In genomic region chr1:58769136-58769535, GRCm38 (mm10) we compare ENCODE assay signal across 22 mouse cellular contexts.
"Had no signal": no experiment of that assay in that cellular context is flagged by ENCODE, and none has a peak within 500 bp of the region (broad histone marks: within the 10 kb centered on the region; RNA-seq: fewer than 3 reads in every experiment).

No protein-coding gene starts in this region.

- H3K9ac ChIP-seq: heart, embryonic 12.5 days; hindbrain, embryonic 12.5 days; hindbrain, embryonic 14.5 days; intestine, embryonic 15.5 days; limb, embryonic 12.5 days; liver, embryonic 13.5 days; liver, embryonic 15.5 days had no signal

- DNase-seq: gastrocnemius, postnatal 14 days; gastrocnemius, postnatal 36 days; heart, postnatal 10 days; heart, postnatal 4 days; kidney, adult 18-20 months; kidney, adult 8-10 months; kidney, postnatal 10 days; kidney, postnatal 25 days; kidney, postnatal 4 days; liver; liver, embryonic 13.5 days had no signal

- H3K36me3 ChIP-seq: heart, embryonic 10.5 days; heart, embryonic 12.5 days; hindbrain, embryonic 10.5 days; hindbrain, embryonic 12.5 days; intestine, embryonic 15.5 days; limb, embryonic 10.5 days; limb, embryonic 12.5 days; liver, embryonic 13.5 days; liver, embryonic 15.5 days had no signal

- H3K4me1 ChIP-seq: heart, embryonic 10.5 days; heart, embryonic 12.5 days; hindbrain, embryonic 10.5 days; hindbrain, embryonic 12.5 days; intestine, embryonic 15.5 days; limb, embryonic 10.5 days; limb, embryonic 12.5 days; liver, embryonic 13.5 days had no signal

- H3K4me3 ChIP-seq: heart, embryonic 10.5 days; heart, embryonic 12.5 days; hindbrain, embryonic 10.5 days; hindbrain, embryonic 12.5 days; intestine, embryonic 15.5 days; layer of hippocampus, adult 2 months; left cerebral cortex, adult 2 months; limb, embryonic 10.5 days; limb, embryonic 12.5 days; liver, embryonic 13.5 days; liver, embryonic 15.5 days had no signal

- H3K27me3 ChIP-seq: heart, embryonic 12.5 days; hindbrain, embryonic 12.5 days; intestine, embryonic 15.5 days; limb, embryonic 12.5 days; liver, embryonic 13.5 days; liver, embryonic 15.5 days had no signal

- H3K27ac ChIP-seq: heart, embryonic 10.5 days; hindbrain, embryonic 10.5 days; hindbrain, embryonic 12.5 days; hindbrain, embryonic 14.5 days; intestine, embryonic 15.5 days; layer of hippocampus, adult 2 months; left cerebral cortex, adult 2 months; limb, embryonic 10.5 days; limb, embryonic 12.5 days; liver, embryonic 13.5 days; liver, embryonic 15.5 days had no signal
